Mouse (Mus musculus) midbrain, embryonic 15.5 days (tissue): ENCODE measurements at regions not wholly inside any gene's neighbourhood (a gene's known extent, or its start where the extent isn't known, plus 50 kb on each side); places are given as distances from the start of the nearest gene placed in this dataset.

Source experiments
- ATAC-seq: fragments of 200-750 bp; cut with Nextera tagmentation; replicated peaks from 2 replicates; pipeline ENCODE4 v1.8.0; 2017; ENCODE audit warnings: moderate TSS enrichment
- H3K27ac ChIP-seq: fragments of 300-500 bp; sonication (generic); 2 replicates; pipeline ENCODE4 v1.5.1; 2015; ENCODE audit warnings: mild to moderate bottlenecking, inconsistent platforms
- H3K27me3 ChIP-seq: fragments of 300-500 bp; sonication (generic); replicated peaks from 2 replicates; pipeline ENCODE4 v1.6.1; 2015; ENCODE audit warnings: inconsistent platforms
- H3K36me3 ChIP-seq: fragments of 300-500 bp; sonication (generic); replicated peaks from 2 replicates; pipeline ENCODE4 v1.6.1; 2015; ENCODE audit warnings: inconsistent platforms
- H3K4me1 ChIP-seq: fragments of 300-500 bp; sonication (generic); 2 replicates; pipeline ENCODE4 v1.6.1; 2015; ENCODE audit warnings: inconsistent platforms
- H3K4me2 ChIP-seq: fragments of 300-500 bp; sonication (generic); 2 replicates; pipeline ENCODE4 v1.6.1; 2015; ENCODE audit warnings: inconsistent platforms, mild to moderate bottlenecking, moderate library complexity
- H3K4me3 ChIP-seq: fragments of 300-500 bp; sonication (generic); 2 replicates; pipeline ENCODE4 v1.5.1; 2015; ENCODE audit warnings: mild to moderate bottlenecking, inconsistent platforms
- H3K9ac ChIP-seq: fragments of 300-500 bp; sonication (generic); 2 replicates; pipeline ENCODE4 v1.6.1; 2015; ENCODE audit warnings: mild to moderate bottlenecking, inconsistent platforms
- H3K9me3 ChIP-seq: fragments of 300-500 bp; sonication (generic); 2 replicates; pipeline ENCODE4 v1.6.1; 2016; ENCODE audit warnings: inconsistent platforms
- WGBS: fragments of 180-500 bp; shearing (Covaris S2); methylation state at CpG from one replicate; pipeline ENCODE4 v1.1.7; 2015; ENCODE audit warnings: mixed read lengths; 5-methylcytosine and 5-hydroxymethylcytosine counted together

DNA sequence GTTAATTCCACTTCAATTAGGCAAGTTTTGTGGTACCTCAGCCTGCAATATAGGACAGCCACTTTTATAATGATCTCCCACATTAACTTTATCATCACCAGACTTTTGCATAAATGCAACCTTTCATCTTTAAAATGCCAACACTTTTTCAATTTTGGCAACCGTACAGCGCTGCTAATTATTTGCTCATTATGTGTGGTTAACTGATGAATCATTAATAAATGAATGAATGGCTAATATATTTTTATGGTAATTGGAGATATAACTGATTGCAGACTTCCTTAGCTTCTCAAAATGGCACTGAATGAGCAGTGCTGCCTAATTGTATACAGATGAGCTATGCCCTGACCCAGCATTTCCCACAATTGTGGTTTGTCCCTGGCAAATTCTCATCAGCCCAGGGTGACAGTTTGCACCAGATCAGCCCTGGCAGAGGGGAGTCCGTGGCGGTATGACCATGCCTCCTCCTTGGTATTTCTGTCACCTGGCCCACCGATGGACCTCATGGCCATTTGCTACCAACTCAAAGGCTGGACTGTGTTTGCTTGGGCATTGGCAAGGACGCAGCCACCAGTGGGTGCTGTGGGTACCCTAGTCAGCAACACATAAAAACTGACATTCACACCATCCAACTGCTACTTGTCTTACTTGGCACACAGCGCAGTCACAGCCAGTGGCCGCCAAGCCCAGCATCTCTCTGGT is 173.7 kb upstream of the Lmo4 start:
- no peaks in the 10 kb centered on the region for H3K36me3 ChIP-seq
- ATAC-seq: peak; percentile 15
- no peaks in the 10 kb centered on the region for H3K9me3 ChIP-seq
- H3K27ac ChIP-seq: 0 out of 2 replicates have a peak overlapping the region, but pooled peaks have one; percentile 8
- H3K4me3 ChIP-seq: no peak overlapping the region
- H3K27me3 ChIP-seq: no peaks in the 10 kb centered on the region
- no peak overlapping the region for H3K9ac ChIP-seq
- WGBS: 86% methylated on average over 8 of the region's 8 CpGs
- H3K4me1 ChIP-seq: peaks cover 17% of the 10 kb centered on the region
- H3K4me2 ChIP-seq: no peak overlapping the region

DNA sequence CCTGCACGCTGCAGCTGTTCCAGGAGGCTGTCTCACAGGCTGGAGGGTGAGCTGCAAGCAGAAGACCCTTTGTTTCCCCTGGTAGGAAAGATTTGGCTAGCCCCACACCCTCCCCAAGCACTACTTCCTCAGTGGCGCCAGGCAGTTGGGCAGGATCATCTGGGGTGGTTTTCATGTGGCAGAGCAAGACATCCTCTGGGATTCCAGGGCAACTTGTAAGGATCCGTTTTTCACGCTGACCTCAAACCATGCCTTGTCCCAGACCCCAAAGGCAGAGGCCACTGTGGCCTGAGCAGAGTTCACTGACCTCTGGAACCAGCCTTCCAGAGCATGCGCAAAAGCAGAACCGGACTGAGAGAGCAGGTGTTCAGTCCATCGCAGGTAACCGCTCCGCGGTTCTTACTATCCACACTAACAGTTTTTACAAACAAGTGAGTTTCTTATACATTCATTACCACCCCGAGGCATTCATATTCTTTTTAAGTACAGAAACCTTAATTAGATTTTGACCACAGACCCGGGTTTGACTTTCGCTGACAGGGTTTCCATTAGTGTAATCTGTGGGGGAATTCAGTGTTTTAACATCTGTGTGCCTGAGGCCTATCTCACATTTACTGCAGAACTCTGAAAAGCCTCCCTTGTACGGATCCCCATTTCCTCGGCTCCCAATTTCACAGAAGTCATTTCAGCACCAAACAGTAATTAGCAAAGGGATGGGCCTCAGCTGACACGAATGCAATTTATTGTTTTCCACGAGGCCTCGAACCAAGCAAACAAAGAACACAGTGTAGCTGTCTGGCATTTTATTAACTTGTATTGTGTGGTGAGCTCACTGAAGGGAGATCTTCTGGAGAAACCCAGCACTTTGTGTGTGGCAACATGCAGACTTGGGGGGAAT is 172.9 kb upstream of the Lmo4 start:
- H3K27me3 ChIP-seq: no peaks in the 10 kb centered on the region
- H3K36me3 ChIP-seq: no peaks in the 10 kb centered on the region
- no peaks in the 10 kb centered on the region for H3K9me3 ChIP-seq
- peak; percentile 21; the same call in 1 of the 2 replicates for ATAC-seq
- H3K4me3 ChIP-seq: no peak overlapping the region
- H3K27ac ChIP-seq: peak overlapping the region; percentile 20; the same call in 1 of the 2 replicates
- H3K4me1 ChIP-seq: peaks cover 17% of the 10 kb centered on the region
- H3K9ac ChIP-seq: no peak overlapping the region
- no peak overlapping the region for H3K4me2 ChIP-seq
- WGBS: 41% methylated on average over 18 of the region's 18 CpGs

DNA sequence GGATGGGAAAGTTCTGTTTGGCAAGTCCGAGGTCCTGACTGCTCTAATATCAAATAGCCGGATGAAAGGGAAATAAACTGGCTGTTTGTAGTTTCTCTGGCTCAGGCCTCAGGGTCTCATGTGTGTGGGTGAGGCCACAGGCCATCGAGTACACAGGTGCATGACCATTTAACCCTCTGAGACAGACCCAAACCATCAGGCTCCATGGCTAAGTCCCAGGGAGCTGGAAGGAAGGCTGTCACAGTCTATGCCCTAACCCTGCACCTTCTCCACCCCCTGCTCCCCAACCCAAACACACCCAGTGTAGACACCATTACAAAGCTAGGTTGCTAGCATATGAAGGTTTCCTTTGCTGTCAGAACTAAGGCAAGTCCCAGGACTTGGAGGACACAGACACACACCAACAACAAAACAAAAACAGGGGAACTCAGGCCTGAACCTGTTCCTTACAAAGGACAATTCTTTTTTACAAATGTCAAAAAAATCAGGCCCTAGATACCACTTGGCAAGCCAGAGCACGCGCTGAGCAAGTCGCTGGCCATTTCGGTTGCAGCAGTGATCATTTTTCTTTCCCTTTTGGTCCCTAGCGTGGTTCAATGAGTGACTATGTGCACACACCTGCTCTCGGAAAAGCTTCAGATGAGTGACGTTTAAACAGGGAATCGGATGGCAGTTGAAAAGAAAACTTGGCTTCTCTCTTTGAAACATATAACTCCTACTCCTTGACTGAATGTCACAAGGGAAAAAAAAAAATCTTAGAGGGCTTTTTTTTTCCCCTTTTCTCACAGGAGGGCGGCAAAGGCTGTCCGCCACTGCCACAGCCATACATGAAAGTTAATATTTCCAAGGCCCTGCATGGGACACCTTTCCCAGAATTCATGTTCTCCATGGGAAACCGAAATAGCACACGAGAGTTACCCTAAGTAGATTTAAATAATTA is 171.7 kb upstream of the Lmo4 start:
- H3K27ac ChIP-seq: no peak overlapping the region
- peaks cover 17% of the 10 kb centered on the region for H3K4me1 ChIP-seq
- ATAC-seq: no peak
- WGBS: 68% methylated on average over 15 of the region's 15 CpGs
- H3K9me3 ChIP-seq: no peaks in the 10 kb centered on the region
- H3K27me3 ChIP-seq: no peaks in the 10 kb centered on the region
- H3K9ac ChIP-seq: no peak overlapping the region
- H3K4me3 ChIP-seq: no peak overlapping the region
- no peaks in the 10 kb centered on the region for H3K36me3 ChIP-seq
- H3K4me2 ChIP-seq: no peak overlapping the region

DNA sequence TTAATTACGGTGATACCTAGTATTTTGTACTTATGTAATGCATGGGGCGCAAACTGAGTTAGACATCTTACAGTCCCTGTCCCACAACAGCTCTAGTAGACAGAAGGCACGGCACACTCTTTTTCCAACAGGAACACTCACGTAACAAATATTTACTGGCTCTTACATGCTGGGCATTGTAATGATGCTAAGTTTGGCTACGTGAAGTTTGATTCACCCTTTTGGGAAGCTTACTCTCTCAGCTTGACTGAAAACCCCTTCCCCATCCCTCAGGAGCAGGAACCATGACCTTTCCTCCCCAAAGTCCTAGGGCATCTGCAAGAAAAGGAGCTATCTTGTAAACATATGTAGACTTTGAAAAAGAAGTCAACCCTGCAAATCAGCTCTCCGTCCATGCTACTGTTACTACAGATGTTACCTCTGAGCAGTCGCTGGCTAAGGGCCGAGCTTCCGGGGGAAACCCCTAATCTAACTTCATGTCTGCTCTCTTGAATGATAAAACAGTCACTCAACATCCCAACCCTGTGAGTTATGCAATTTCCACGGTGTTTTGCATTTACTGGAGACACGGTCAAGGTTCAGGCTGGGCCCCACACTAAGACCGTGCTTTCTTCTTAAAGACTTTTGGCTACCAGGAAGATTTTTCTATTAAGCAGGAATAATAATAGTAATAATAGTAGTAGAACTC is 170.8 kb upstream of the Lmo4 start:
- H3K4me3 ChIP-seq: no peak overlapping the region
- no peaks in the 10 kb centered on the region for H3K27me3 ChIP-seq
- H3K4me1 ChIP-seq: peaks cover 14% of the 10 kb centered on the region
- no peaks in the 10 kb centered on the region for H3K36me3 ChIP-seq
- ATAC-seq: no peak
- WGBS: 87% methylated on average over 12 of the region's 12 CpGs
- H3K9me3 ChIP-seq: no peaks in the 10 kb centered on the region
- no peak overlapping the region for H3K27ac ChIP-seq
- no peak overlapping the region for H3K4me2 ChIP-seq
- H3K9ac ChIP-seq: no peak overlapping the region

DNA sequence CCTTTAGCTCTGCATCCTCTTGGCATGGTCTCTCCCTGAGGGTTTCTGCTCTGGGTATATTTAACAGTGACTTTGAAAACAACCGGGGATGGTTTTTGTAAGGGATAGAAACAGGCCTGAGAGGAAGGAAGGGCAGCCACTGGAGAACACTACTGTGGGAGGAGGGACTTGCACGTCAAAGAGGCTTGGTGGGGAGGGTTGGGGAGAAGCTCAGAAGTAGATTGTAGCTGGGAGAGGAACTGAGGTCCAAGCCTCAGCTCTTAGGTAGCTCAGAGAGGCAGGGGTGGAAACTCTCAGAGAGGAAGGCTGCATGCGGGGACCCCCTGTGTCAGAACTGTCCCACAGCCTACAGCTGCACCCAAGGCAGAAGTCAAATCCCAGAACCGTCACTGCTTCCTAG is 163.3 kb upstream of the Lmo4 start:
- Histone ChIP-seq H3K4me3 (no peak overlapping the region), H3K27ac (no peak overlapping the region), H3K4me2 (no peak overlapping the region), H3K9ac (no peak overlapping the region), H3K9me3 (no peaks in the 10 kb centered on the region), H3K4me1 (peaks cover 15% of the 10 kb centered on the region), H3K36me3 (no peaks in the 10 kb centered on the region), H3K27me3 (no peaks in the 10 kb centered on the region)
- WGBS: 60% methylated on average over 4 of the region's 4 CpGs
- no peak for ATAC-seq

DNA sequence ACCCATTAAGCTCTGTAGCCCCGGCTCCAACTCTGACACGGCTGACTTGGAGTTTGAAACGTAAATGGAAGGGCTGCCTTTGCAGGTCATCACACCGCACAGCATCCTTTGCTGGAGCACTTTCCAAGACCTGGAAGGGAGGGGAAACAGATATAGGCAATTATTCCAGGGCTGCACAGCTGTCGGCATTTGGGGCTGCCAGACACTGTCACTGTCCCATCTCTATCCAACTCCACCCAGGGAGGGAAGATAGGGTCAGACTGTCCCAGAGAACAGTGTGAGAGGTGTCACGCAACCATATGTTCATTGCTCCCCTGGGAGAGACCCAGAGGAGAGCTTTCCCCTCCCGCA is 162.7 kb upstream of the Lmo4 start:
- 18% methylated on average over 7 of the region's 7 CpGs for whole genome bisulfite sequencing
- Histone ChIP-seq H3K4me1 (peaks cover 15% of the 10 kb centered on the region), H3K4me2 (peak overlapping the region; percentile 54), H3K27ac (no peak overlapping the region), H3K9me3 (no peaks in the 10 kb centered on the region), H3K4me3 (peak overlapping the region; percentile 38), H3K9ac (peak overlapping the region; percentile 27; the same call in 1 of the 2 replicates), H3K36me3 (no peaks in the 10 kb centered on the region), H3K27me3 (no peaks in the 10 kb centered on the region)
- ATAC-seq: peak; percentile 62

DNA sequence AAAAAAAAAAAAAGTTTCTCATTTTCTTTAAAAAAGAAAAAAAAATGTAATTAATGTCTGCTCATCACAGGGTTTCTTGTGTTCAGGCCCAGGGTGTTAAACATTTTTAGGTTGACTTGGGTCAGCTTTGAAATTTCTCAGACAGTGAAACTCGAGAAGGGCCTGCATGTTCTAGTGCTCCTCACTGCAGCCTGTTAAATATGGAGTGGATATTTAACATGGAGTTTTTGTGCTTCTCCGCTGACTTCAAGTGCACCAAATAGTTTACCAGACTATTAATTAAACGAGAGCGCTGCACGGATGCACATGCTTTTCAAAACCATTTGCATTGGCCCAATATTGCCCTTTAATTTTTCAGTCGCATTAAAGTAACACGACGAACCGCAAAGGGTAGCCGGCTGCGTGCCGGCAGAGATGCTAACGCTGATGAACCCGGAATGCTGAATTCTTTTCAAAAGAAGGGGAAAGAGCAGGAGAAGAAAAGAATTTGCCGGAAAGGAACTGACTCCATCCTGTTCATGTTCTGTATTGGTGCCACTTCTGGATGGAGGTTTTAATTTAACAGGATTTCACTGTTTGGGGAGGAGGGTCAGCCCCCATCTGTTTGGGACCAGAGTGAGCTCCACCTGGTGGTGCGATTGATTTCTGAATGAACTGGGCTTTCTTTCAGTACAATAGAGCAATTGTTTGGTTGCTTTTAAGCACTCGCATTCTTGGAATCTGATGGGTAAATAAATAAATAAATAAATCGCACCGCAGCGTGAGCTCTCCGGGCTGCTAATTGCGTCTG is 162.2 kb upstream of the Lmo4 start:
- WGBS: 13% methylated on average over 22 of the region's 22 CpGs
- peak overlapping the region; percentile 54 for H3K4me2 ChIP-seq
- no peaks in the 10 kb centered on the region for H3K9me3 ChIP-seq
- peak overlapping the region; percentile 38 for H3K4me3 ChIP-seq
- H3K9ac ChIP-seq: peak overlapping the region; percentile 27; the same call in 1 of the 2 replicates
- H3K27ac ChIP-seq: no peak overlapping the region
- peaks cover 15% of the 10 kb centered on the region for H3K4me1 ChIP-seq
- no peaks in the 10 kb centered on the region for H3K36me3 ChIP-seq
- H3K27me3 ChIP-seq: no peaks in the 10 kb centered on the region
- peak; percentile 72 for ATAC-seq

DNA sequence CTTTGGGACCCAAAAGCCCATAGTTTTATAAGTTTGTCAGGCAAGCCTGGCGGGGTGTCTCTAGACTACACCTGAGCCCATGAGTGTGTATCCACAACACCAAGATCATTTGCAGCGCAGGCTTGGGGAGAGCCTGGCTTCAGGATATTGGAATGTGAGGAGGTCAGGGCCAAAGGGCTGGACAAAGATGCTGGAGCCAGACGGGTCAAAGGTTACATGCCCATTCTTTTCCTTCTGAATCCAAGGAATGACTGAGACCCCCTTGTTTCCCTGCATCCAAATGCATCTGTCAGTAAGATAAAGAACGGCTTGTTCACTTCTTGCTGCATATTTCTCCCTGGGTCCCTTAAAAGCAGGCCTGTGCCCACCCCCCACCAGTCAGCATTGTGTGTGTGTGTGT is 160.9 kb upstream of the Lmo4 start:
- WGBS: 56% methylated on average over 4 of the region's 4 CpGs
- H3K4me3 ChIP-seq: no peak overlapping the region
- no peaks in the 10 kb centered on the region for H3K36me3 ChIP-seq
- ATAC-seq: no peak
- H3K4me2 ChIP-seq: no peak overlapping the region
- H3K4me1 ChIP-seq: peaks cover 15% of the 10 kb centered on the region
- H3K9me3 ChIP-seq: no peaks in the 10 kb centered on the region
- H3K9ac ChIP-seq: no peak overlapping the region
- H3K27me3 ChIP-seq: no peaks in the 10 kb centered on the region
- no peak overlapping the region for H3K27ac ChIP-seq

DNA sequence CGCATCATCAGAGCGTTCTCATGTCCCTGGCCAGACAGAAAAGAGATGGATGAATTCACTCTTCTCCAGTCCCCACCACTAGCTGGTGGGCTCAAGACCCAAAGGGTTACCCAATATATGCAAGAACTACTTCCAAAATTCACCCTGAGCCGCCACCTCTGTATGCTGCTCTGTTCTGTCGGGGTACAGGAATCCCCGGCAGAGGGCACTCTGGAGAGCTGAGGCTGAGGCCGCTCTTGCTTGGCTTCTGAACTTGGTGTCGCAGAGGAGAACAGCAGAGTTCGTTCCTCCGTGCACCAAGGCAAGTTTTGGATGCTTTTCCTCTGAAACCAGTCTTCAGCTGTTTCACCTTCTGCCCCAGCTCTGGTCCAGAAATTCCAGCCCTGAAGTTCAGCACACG is 157.5 kb upstream of the Lmo4 start:
- H3K9me3 ChIP-seq: no peaks in the 10 kb centered on the region
- WGBS: 57% methylated on average over 10 of the region's 10 CpGs

DNA sequence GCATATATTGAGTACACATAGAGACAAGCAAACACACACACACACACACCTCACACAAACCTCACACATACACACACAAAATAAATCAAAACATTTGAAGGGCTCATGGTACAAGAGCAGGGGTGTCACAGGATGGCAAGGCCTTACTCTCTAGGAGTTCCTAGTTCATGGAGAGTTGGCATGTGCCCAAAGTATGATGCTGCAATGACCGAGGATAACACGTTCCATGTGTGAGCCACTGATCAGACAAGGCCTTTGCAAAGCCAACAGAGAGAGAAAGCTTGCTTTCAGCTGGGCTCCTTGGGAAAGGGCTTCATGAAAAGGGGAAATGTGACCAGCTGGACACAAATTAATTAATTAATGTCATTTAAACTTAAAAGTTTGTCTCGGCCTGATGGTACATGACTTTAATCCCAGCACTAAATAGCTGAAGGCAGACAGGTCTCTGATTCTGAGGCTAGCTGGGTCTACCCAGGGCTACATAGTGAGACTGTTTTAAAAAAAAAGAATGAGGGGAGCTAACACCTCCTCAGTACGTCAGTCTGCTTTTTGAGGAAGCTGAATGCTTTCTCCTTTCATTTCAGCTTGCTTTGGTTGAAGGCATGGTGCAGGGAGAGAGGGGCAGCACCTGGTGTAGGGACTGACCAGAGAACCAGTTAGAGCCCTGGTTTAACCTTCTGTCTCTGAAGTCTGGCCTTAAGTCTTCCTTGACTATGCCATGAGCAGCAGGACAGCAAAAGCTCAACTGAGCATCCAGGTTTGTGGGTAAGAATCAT is 156.4 kb upstream of the Lmo4 start:
- Histone ChIP-seq H3K4me3 (no peak overlapping the region), H3K36me3 (no peaks in the 10 kb centered on the region), H3K9ac (no peak overlapping the region), H3K4me1 (0 out of 2 replicates have a peak, but pooled peaks cover 3% of the 10 kb centered on the region), H3K27ac (no peak overlapping the region), H3K9me3 (no peaks in the 10 kb centered on the region), H3K27me3 (no peaks in the 10 kb centered on the region), H3K4me2 (no peak overlapping the region)
- WGBS: 84% methylated on average over 4 of the region's 4 CpGs
- no peak for ATAC-seq

More for the DNA sequence above, 157.5 kb upstream of the Lmo4 start:
- Histone ChIP-seq H3K4me1 (peaks cover 5% of the 10 kb centered on the region), H3K4me3 (no peak overlapping the region), H3K4me2 (no peak overlapping the region), H3K27ac (no peak overlapping the region), H3K36me3 (no peaks in the 10 kb centered on the region), H3K27me3 (no peaks in the 10 kb centered on the region), H3K9ac (no peak overlapping the region)
- ATAC-seq: no peak
